Mouse (Mus musculus) forebrain, postnatal 0 days (tissue): ENCODE measurements around the gene Synj2. TPM values are rescaled to one million over a fixed set of nuclear protein-coding genes. Genes with fewer than 3 reads are reported as not detected.

Experiments
- ATAC-seq: fragments of 200-750 bp; cut with Nextera tagmentation; 2 replicates; pipeline ENCODE4 v1.8.0; 2017; ENCODE audit warnings: mild to moderate bottlenecking, moderate library complexity
- DNase-seq: peaks from one replicate; pipeline ENCODE4 v3.0.0-alpha.2; 2015
- H3K27ac ChIP-seq: fragments of 300-500 bp; sonication (generic); 2 replicates; pipeline ENCODE4 v1.5.1; 2014; ENCODE audit warnings: low read depth, mild to moderate bottlenecking, antibody characterized with exemption, low read length, moderate library complexity, mixed read lengths
- H3K27me3 ChIP-seq: fragments of 300-500 bp; sonication (generic); 2 replicates; pipeline ENCODE4 v1.6.1; 2014; ENCODE audit warnings: mild to moderate bottlenecking, low read length, mixed read lengths; ENCODE audit not compliant: insufficient read depth
- H3K36me3 ChIP-seq: fragments of 300-500 bp; sonication (generic); 2 replicates; pipeline ENCODE4 v1.6.1; 2014; ENCODE audit warnings: mild to moderate bottlenecking, moderate library complexity; ENCODE audit not compliant: insufficient read depth
- H3K4me1 ChIP-seq: fragments of 300-500 bp; sonication (generic); 2 replicates; pipeline ENCODE4 v1.6.1; 2014; ENCODE audit warnings: antibody characterized with exemption; ENCODE audit not compliant: insufficient read depth
- H3K4me2 ChIP-seq: fragments of 300-500 bp; sonication (generic); 2 replicates; pipeline ENCODE4 v1.6.1; 2014; ENCODE audit warnings: low read depth, mild to moderate bottlenecking, moderate library complexity
- H3K4me3 ChIP-seq: fragments of 300-500 bp; sonication (generic); 2 replicates; pipeline ENCODE4 v1.5.1; 2014; ENCODE audit warnings: low read depth, low read length, mixed read lengths
- H3K9ac ChIP-seq: fragments of 300-500 bp; sonication (generic); 2 replicates; pipeline ENCODE4 v1.6.1; 2014; ENCODE audit warnings: mild to moderate bottlenecking
- H3K9me3 ChIP-seq: fragments of 300-500 bp; sonication (generic); 2 replicates; pipeline ENCODE4 v1.6.1; 2016; ENCODE audit warnings: low read length
- CTCF ChIP-seq: sonication (generic); IDR thresholded peaks from 2 replicates; pipeline ENCODE4 v1.5.1; 2016; ENCODE audit warnings: antibody characterized with exemption, control low read depth, low read depth
- WGBS: fragments of 180-500 bp; shearing (Covaris S2); extraction: QIAGEN DNeasy Blood & Tissue Kit; methylation state at CpG from one replicate; pipeline ENCODE4 v1.1.7; 2014; 5-methylcytosine and 5-hydroxymethylcytosine counted together
- polyA plus RNA-seq: library from polyadenylated mRNA; unstranded; fragments of >200 nt; fragmentation: Nextera tagmentation; extraction: Ambion mirVana; gene quantifications from 2 replicates; pipeline ENCODE4 v1.2.1, GENCODE M21; 2015
- total RNA-seq: library from RNA; depleted of rRNA; stranded (reverse); fragments of >200 nt; gene quantifications from 2 replicates; pipeline ENCODE4 v1.2.3, GENCODE M21; 2014

Gene Synj2
- total and polyA plus RNA-seq, 2 experiments from 2014 or later, result 3.6 to 6.8 TPM

DNA sequence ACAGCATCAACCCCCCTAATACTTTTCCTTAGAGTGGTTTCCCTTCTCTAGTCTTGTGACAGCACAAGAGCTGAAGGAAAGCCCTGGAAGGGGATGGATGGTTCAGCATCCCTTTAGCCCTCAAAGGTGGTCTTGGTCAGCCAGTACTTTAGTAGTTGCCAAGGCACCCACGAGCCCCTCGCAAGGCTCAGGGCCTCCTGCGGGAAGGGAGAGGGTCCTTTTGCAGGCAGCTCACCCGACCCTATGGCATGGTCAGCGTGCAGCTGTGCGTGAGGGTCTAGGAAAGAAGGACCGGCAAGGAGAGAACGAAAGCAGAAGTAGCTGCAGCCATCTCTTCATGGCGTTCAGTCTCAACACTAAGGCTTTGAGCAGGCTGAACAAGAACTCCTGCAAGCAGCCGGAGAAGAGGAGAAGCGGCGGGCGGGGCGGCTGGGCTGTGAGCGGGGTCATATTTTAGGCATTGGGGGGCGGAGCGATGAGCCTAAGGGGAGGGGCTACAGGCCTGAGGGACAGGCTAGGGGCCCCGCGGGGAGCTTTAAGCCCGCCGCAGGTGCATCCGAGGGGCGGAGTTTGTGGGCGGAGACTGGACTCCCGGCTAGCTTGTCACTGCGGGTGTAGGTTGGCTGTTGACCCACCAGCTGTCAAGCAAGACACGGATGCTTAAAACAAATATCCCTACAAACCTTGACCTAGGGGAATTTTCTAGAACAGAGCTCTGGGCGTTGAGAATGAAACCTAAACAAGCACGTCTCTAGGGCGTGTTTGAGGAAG lies 6.3 kb upstream of the Synj2 start:
- Histone ChIP-seq H3K4me1 (no peaks in the 10 kb centered on the region), H3K4me3 (peak overlapping the region; percentile 40), H3K4me2 (peak overlapping the region; percentile 79), H3K27ac (no peak overlapping the region), H3K9me3 (no peaks in the 10 kb centered on the region), H3K27me3 (no peaks in the 10 kb centered on the region), H3K9ac (peak overlapping the region; percentile 48), H3K36me3 (no peaks in the 10 kb centered on the region)
- ATAC-seq, result peak; percentile 66
- DNase-seq, result peak; percentile 58
- TF ChIP-seq CTCF, result no peak
- 2% methylated on average over 30 of the region's 30 CpGs for WGBS

DNA sequence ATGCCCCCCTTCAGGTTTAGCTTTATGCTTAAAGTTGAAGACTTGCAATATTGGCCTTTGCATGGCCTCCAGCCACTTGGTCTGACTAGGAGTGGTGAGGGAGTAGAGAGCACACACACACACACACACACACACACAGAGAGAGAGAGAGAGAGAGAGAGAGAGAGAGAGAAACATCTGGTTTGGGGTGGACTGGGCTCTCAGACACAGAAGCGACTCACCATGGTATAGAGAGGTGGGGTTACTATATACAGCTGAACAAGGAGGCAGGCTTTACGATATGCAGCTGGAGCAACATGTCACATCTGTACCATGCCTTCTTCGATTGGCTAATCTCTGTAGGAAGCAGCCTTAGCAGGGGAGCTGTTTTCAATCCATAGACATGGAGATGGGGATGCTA lies 5.4 kb upstream of the Synj2 start:
- H3K4me3 ChIP-seq, result no peak overlapping the region
- H3K36me3 ChIP-seq, result no peaks in the 10 kb centered on the region
- 77% methylated on average over 3 of the region's 3 CpGs for WGBS
- no peaks in the 10 kb centered on the region for H3K9me3 ChIP-seq
- H3K4me2 ChIP-seq, result no peak overlapping the region
- H3K27ac ChIP-seq, result no peak overlapping the region
- TF ChIP-seq CTCF, result no peak
- ATAC-seq, result no peak
- DNase-seq, result no peak
- H3K27me3 ChIP-seq, result peaks cover 6% of the 10 kb centered on the region
- no peaks in the 10 kb centered on the region for H3K4me1 ChIP-seq
- H3K9ac ChIP-seq, result no peak overlapping the region

GRCm38 (mm10) chr17:5936276-5936675 lies 4.8 kb upstream of the Synj2 start:
- WGBS, result 56% methylated on average over 14 of the region's 14 CpGs

GRCm38 (mm10) chr17:5937441-5937840 lies 3.6 kb upstream of the Synj2 start:
- DNase-seq (no peak), ATAC-seq (no peak)
- Histone ChIP-seq H3K4me3 (no peak overlapping the region), H3K9me3 (no peaks in the 10 kb centered on the region), H3K4me1 (no peaks in the 10 kb centered on the region), H3K27me3 (peaks cover 18% of the 10 kb centered on the region), H3K36me3 (no peaks in the 10 kb centered on the region), H3K4me2 (no peak overlapping the region), H3K27ac (no peak overlapping the region), H3K9ac (no peak overlapping the region)
- WGBS, result 69% methylated on average over 2 of the region's 2 CpGs
- TF ChIP-seq CTCF, result no peak

More at GRCm38 (mm10) chr17:5936276-5936675, 4.8 kb upstream of the Synj2 start:
- Histone ChIP-seq H3K4me1 (no peaks in the 10 kb centered on the region), H3K27me3 (peaks cover 6% of the 10 kb centered on the region), H3K36me3 (no peaks in the 10 kb centered on the region), H3K4me2 (no peak overlapping the region), H3K27ac (no peak overlapping the region), H3K9me3 (no peaks in the 10 kb centered on the region), H3K9ac (no peak overlapping the region), H3K4me3 (no peak overlapping the region)
- no peak for ATAC-seq
- no peak for DNase-seq
- no peak for TF ChIP-seq CTCF

DNA sequence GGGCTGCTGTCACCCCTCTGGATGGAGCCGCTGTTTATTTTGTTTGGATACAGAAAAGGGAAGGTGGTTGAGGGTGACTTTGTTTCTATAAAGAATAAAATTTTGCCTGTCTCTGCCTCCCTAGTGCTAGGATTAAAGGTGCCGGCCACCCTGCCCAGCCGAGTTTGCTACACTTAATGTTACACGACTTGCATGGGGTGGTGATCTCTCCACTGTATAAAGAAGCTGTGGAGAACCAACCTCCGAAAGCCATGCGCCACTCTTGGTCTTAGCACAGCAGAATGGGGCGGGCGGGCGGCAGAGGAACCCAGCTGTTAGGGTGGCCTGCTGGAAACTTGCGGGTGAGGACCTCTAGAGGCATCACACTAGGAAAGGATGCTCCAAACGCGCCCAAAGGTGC lies 1.2 kb upstream of the Synj2 start:
- no peak for DNase-seq
- H3K9ac ChIP-seq, result no peak overlapping the region
- no peaks in the 10 kb centered on the region for H3K4me1 ChIP-seq
- no peak for ATAC-seq
- TF ChIP-seq CTCF, result no peak
- H3K9me3 ChIP-seq, result no peaks in the 10 kb centered on the region
- no peak overlapping the region for H3K4me2 ChIP-seq
- peaks cover 20% of the 10 kb centered on the region for H3K27me3 ChIP-seq
- no peaks in the 10 kb centered on the region for H3K36me3 ChIP-seq
- H3K4me3 ChIP-seq, result no peak overlapping the region
- H3K27ac ChIP-seq, result no peak overlapping the region
- WGBS, result 62% methylated on average over 12 of the region's 12 CpGs

DNA sequence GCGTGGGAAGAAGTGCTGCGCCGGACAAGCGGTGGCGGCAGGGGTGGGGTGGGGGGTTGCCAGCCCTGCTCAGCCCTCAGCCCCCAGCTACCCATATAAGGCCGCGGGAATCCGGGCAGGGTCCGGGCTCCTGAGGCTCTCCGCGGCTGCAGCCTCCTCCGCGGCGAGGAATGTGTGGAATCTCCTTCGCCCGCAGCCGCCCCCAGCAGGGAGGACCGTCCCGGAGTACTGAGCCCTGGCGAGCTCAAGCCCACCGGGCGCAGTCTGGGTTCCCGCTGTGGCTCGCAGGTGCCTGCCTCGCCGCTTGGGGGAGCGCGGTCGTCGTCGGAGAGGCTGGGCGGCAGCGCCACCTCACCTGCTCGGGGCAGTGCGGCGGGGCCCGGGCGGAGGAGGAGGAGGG lies 288 bp upstream of the Synj2 start:
- no peak overlapping the region for H3K27ac ChIP-seq
- TF ChIP-seq CTCF, result peak; percentile 68
- peak overlapping the region; percentile 88 for H3K4me2 ChIP-seq
- no peaks in the 10 kb centered on the region for H3K4me1 ChIP-seq
- H3K9ac ChIP-seq, result no peak overlapping the region
- H3K4me3 ChIP-seq, result peak overlapping the region; percentile 50
- 2% methylated on average over 29 of the region's 38 CpGs for WGBS
- ATAC-seq (peak; percentile 78), DNase-seq (peak; percentile 59)
- no peaks in the 10 kb centered on the region for H3K9me3 ChIP-seq
- H3K36me3 ChIP-seq, result no peaks in the 10 kb centered on the region
- H3K27me3 ChIP-seq, result peaks cover 20% of the 10 kb centered on the region

DNA sequence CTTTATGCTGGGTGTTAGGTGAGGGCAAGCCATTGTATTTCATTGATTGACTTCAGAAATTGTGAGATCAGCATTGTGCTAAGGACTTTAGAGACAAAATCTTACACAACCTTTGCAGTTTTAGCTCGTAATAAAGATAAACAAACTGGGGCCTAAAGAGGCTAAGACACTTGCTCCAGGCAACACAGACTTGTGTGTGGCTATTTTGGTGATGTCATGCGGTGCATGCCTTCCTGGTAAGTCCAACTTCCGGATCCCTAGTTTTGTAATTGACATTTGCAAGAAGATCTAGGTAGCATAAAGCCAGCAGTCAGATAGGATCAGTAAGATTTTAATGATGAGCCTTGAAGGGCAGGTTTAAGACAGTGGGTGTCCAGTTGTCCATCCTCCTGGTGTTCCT lies 1.1 kb downstream of the Synj2 start:
- 81% methylated on average over 3 of the region's 3 CpGs for WGBS
- Histone ChIP-seq H3K4me2 (no peak overlapping the region), H3K27ac (no peak overlapping the region), H3K36me3 (no peaks in the 10 kb centered on the region), H3K9me3 (no peaks in the 10 kb centered on the region), H3K4me1 (no peaks in the 10 kb centered on the region), H3K27me3 (peaks cover 20% of the 10 kb centered on the region), H3K4me3 (no peak overlapping the region), H3K9ac (no peak overlapping the region)
- TF ChIP-seq CTCF, result no peak
- DNase-seq (no peak), ATAC-seq (no peak)
